Mouse (Mus musculus): Measurements from ENCODE around the gene Pacrg.
A peak's percentile ranks its signal among the peaks of the same experiment; 100 is the strongest.

The Pacrg gene

DNA sequence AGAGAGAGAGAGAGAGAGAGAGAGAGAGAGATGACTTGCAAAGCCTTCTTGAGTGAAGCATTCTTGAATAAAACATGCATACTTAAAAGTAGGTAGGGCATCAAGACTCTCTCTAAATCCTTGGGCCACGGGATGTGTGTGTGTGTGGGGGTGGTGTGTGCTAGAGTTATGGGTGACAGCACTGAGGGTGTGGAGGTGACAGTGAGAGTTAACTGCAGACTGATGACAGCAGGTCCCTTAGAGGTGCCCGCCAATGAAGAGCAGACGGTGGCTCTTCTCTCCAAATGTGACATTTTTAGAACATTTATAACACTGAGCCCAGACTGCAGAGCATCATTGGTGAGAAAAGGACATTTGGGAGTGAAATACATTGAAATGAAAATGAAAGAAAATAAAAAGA is 220.2 kb downstream of the Pacrg start:
- no peak for DNase-seq

DNA sequence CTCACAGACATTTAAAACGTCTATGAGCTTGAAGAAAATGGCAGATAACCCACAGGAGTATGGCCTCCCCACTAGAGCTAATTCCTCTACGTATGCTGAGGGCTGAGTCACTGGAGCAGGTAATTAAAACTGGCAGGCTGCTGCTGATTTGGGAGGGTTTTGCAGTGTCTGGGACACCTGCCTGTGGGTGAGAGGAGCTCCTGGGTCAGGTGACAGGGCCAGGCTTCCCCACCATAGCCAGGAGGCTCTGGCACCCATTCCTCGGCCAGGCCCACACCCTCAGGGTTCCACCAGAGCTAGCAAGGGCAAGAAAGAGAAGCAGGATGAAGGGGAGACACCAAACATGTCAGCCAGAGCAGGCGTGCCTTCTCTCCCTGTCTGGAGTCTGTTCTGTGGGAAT is 222.5 kb downstream of the Pacrg start:
- DNase-seq, result no peak

DNA sequence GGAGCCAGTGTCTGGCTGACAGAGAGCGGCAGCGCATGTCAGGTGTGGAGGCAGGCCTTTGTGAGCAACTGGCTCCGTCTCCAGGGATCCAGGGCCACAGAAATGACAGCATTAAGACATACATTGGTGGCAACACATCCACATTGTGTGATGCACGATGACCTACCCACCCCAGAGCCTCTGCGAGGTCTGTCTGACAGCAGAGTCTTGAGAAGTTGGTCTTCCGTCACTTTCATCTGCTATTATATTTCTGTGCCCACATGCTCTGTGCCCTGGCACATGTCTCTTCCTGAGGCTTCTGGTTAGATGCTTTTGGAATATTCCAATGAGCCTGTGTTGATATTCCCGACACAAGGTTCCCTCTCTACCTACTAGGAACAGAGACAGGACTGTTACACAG is 224.5 kb downstream of the Pacrg start:
- no peak for DNase-seq

DNA sequence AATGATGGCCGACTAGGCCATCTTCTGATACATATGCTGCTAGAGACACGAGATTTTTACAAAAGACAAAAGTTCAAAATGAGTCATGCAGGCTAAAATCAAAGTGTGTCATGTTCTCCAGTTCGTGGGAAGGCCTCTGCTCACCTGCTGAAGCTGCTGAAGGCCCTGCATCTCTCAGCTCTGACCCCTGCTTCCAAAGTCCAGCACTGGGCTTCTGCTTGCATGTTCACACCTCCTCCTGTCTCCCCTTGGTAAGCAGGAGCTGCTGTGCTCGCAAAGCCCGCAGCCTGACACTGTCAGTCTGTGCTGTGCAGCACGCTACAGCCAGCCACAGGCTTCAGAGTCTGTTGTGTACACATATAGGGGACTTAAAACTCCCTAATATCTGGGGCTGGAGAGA is 225.4 kb downstream of the Pacrg start:
- DNase-seq, result peak; percentile 30

DNA sequence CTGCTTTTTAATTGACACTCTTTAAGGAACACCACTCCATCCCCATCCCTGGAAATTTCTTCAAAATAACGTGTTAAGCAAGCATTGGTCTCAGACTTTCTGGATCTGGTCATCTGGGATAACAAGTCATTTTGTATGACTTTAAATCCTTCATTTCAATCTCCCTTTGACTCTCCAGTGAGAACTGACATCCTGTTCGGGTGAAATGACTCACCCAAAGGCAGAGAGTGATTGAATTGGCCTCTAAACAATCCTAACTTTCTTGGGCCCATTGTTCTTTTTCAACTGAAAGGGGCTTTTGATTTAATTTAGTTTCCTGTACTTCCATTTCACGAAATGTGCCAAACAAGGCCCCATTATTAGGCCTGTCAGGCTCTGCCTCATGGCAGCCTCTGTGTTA is 228.5 kb downstream of the Pacrg start:
- no peak for DNase-seq

DNA sequence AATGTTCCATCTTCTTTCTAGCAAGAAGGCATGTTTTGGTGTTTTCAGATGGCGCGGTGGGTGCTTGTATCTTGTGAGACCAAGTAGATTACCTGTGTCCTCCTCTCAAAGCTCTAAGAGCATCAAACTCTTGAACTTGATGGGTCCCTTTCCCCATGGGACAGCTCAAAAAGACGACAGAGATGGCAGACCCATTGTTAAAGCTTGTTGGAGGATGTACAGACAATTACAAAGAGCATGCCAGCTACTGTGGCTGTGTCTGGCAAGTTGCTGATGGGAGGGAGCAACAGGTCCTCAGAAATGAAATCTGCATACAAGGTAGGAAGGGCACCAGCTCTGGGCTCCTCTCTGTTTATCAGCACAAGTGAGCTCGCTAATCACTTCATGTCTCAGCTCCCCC is 232.0 kb downstream of the Pacrg start:
- DNase-seq, result no peak

DNA sequence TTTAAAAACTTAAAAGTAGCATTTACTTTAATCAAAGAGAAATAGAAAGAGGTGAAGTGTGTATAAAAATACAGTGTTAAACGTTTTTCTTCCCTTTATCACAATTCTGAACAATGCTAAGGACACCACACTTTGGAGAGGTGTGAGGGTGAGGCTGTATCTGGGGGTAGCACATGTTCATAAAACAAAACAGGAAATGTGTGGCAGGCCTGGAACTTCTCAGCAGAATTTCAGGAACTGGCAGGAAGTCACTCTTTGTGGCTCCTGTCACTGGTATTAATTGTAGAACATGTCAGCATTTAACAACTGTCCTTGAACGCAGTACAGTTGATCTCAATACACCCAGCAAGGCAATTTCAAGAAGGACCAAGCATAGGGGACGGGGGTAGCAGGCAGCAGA is 234.0 kb downstream of the Pacrg start:
- DNase-seq, result no peak

DNA sequence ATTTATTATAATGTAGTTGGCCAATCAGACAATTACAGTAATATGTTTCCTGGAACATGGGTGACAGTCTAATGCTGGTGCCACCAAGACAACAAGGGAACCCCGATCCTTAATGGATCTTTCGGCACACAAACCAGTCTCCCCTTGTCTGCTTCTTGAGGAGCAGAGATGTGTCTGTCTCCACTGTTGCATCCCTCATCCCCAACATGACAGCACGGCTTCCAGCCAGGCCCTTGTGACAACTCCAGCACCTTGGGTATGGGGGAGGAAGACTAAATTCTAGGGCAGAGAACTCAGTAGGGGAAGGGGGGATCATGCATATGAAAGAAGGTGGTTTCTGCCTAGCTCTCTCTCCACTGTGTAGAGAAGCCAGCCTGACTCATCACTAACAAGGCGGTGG is 242.4 kb downstream of the Pacrg start:
- DNase-seq, result no peak

DNA sequence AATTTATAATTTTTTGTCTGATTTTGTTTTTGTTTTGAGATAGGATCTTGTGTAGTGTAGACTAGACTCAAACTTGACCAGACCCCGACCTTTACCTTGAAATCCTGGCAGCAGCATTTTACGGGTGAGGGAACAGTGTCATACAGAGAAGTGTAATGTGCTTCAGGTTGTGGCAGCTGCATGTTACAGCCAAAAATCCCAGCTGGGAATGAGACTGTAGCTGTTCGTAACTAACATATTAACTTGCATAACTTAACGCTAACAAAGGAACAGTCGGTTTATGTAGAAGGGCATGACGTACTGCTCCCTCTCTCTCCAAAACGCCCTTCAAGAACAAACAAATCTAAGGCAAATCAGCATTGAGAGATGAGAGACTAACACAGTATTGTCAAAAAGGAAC is 250.5 kb downstream of the Pacrg start:
- no peak for DNase-seq

DNA sequence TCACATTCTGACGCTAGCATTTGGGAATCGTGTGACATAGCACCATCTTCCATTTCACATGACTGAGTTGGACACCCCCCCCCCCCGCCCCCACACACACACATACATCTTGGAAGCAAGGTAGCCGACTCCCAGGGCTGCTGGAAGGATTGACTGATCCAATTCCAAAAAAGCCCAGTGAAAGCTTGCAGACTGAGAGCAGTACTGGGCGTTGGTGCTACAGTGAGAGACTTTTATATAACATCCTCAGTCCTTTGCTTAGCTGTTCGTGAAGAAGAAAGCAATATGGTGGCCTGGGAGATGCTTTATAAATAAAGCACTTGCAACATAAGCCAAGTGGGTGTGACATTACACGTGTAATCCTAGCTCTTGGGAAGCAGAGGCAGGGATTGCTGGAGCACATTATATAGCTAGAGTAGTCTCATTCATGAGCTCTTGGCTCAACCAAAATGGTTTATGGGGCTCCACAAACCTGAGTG is 251.2 kb downstream of the Pacrg start:
- DNase-seq, result no peak

DNA sequence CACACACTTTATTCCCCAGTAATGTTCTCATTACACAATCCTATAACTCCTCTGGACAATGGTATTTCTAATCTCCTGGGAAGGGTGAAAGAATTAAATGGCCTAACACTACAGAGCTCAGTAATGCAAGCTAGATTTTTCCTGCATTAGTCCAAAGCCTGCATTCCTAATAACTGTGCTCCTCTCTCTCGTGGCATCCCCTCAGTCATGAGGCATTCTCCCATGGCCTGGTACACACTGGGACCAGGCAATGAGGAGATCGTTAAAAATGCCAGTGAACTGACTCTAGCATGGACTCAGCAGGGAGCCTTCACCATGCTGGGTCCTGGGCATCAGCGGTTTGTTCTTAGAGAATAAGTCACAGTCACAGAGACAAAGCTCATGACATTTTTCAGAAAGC is 256.8 kb downstream of the Pacrg start:
- no peak for DNase-seq

DNA sequence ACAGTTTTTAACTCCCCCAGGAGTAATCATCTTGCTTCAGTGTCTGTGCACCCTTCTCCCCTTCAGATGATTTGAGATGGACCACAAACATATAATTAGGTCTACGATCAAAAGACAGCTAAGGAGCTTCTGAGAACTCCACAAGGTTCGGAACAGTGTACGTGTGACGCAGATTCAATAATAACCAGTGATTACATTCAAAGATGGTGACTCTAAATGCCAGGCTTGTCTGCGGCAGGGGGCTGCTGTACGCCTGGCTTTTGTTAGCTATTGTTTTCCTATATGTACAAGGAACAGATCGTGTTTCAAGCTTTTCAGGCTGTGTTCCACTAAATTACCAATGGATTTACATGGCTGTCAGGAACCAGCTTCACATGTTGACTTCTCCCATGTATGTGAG is 264.8 kb downstream of the Pacrg start:
- DNase-seq, result no peak

DNA sequence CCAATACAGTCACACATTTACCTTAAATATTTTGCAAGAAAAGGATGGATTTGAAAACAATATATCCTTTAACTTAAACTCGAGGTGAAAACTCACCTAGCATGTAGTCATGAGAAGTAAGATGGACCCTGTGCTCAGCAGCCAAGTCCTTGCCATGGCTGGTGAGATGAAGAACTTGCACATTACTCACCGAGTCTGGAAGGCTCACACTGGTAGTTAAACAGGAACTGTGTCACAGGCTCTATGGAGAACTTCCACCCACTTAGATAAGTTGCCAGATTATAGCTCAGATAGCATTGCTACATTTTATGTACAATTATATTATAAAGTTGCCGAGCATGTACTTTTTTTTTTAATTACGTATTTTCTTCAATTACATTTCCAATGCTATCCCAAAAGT is 267.7 kb downstream of the Pacrg start:
- no peak for DNase-seq

DNA sequence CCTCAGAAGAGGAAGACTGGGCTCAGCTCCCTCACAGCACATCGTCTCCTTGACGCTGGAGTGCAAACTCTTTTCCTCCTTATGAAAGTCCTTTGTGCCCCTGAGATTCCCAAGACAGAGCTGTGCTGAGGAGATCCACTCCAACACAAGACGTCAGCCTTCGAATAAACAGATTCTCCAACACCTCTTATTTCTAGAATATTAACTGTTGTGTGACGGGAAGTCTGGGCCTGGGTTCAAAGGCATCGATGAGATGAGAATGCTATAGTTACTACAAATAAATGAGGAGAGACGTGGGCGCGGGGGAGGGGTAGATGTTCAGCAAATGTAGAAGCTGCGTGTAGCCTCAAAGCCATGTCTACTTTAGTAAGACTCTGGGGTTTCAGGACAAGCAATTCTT is 270.8 kb downstream of the Pacrg start:
- no peak for DNase-seq

DNA sequence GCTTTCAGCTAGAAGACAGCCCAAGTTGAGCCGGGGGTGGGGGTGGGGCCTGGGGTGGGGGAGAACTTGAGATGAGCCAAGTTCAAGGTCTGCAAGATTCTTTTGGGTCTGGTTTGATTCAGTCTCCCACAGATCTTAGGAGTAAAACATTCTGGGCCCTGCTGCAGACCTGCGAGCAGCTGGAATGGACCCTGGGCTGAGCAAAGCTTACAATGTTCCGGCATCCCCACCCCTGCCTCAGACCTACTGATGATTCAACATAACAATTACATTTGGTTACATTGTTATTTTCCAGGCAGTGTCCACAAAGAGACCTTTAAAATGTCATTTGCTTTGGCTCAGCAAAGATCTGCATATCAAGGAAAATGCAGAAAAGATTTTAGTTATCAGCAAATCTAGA is 272.7 kb downstream of the Pacrg start:
- no peak for DNase-seq

DNA sequence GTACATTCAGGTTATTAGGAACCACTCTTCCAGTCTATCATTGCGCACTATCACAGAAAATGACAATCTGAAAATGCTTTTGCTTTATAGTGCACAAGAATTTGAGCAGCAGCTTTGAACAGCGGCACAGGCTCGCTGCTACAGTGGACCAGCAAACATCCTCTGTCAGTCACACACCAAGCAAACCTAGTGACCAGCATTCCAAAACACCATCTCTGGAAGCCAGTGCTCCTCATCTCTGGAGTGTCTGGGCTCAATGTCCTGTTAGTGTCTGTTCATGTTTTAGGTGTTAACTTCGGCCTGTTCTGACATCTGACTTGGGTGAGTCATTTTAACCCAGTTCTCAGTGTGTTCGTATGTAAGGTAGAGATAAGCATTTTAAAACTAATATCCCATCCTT is 275.9 kb downstream of the Pacrg start:
- DNase-seq, result no peak

DNA sequence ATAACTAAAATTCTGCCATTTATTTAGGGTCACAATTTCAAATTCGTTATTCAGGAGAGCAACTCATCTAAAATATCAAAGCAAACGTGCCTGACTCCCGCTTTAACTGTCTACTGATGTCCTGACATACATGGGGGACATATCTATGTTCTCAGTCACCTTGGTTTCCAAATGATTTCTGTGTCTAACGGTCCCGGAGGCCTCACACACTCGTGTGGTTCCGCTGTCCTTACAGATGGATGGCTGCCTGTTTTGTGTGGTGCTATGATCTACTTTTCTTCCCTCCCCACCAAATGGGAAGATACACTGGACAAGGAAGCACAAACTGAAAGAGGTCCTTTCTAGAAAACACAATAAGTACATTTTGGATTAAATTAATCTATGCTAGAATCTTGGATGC is 277.2 kb downstream of the Pacrg start:
- DNase-seq, result no peak

DNA sequence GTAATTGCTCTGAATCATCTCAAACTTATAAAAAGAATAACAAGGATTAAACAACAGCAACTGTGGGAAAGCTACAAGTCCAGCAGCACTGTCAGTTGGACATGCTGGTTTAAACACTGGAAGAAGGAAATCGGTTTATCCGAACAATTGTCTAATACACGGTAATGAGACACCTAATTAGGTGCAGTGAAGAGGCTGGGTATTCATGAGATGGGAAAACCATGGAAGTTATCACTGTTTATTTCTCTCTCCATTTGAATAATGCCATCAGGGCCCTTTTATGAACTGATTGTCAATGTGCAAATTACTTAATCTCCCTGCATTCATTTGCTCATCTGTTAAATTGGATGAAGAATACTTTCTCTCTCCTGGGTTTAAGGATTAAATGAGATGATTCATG is 280.1 kb downstream of the Pacrg start:
- no peak for DNase-seq

DNA sequence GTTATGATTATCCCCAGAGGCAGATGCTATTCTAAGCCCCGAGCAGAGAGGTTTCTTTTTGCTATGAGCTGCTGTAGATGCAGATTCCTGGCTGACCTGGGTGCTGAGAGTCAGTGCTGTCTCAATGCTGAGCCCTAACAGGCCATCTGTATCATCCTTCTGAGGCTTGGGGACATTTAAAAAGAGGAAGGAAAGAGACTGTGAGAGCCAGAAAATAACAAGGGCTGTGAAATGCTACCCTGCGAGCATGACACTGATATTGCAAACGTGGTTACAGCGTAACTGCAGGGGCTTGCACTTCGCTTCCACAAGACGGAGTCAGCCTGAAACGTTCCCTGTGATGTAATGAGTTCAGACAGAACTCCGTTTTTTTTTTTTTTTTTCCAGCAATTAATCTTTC is 281.4 kb downstream of the Pacrg start:
- no peak for DNase-seq

DNA sequence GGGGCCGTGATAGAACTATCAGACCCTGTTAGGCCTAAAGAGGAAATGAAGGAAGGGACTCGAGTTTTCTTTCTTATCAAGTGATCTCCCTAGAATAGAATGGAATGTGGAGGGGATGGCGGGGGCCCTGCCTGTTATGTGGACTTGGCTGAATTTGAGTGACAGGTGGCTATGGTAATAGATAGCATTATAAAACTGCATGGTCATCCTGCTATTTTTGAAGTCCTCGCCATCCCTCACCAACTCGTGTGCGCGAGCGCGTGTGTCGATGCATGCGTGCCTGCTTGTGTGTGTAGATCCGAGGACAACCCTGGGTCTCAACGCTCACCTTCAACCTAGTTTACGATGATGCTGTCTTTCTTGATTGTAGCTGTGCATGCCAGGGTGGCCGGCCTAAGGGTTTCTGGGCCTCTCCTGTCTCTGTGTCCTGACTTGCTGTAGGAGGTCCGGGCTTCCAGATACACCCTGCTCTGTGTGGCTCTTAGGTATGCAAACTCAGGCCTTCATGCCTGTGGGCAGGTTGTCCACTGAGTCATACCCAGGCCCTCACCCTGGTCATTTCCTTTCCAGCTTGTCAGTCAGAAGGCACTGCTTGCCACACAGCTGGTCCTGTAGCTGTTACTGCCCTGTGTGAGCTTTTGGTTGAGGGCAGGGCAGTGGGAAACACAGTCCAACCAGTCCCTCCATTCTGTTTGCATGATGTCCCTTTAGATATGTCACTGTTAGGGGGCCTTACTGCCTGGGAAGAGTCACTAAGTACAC is 287.6 kb downstream of the Pacrg start:
- DNase-seq, result no peak

DNA sequence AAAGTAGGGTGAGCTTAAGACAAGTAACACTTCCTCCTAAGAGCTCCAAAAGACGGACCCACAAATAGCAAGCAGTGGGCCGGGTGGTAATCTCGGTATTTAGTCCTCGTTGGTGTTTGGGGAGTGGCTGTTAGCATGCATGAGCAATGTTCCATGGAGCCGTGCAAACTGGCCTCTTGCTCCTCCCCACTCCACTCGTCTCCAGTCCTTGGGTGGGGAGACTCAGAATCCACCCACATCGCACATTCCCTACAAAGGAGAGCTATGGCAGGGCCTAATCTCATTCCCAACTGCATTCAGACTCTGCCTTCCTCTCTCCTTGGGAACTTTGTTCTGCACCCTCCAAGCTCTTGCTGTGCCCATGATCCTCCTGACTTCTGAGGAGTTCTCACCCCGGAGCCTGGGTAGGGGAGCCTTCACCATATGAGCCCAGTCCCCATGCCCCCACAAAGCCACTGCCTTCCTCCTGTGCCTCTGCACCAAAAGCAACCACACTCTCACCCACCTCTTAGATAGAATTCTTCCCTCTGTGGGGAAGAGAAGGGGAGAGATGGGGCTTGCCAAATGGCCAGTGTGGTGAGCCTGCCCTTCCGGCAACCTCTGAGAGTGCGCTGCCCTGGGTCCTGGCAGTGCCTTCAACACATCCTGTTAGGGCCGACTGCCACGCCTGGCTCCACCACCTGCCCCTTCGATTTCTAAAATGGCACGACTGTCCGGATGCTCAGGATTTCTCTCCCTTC is 289.2 kb downstream of the Pacrg start:
- DNase-seq, result no peak

DNA sequence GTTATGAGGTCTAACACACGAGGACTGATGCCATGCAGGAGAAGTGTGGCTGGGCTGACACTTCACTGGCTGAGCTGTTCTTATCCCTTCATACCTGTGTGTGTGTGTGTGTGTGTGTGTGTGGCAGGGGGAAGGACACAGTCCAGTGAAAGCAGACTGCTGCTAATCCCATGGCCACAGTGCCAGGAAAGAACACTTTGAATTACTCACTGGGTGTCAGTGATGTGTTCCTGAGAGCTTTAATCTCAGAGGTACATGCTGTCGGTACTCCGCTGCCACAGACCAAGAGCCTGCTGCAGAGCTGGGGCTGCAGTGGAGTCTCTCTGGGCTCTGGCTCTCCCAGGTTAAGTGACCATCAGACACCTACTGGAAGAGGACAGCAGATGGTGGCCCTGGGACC is 290.3 kb downstream of the Pacrg start:
- DNase-seq, result no peak

DNA sequence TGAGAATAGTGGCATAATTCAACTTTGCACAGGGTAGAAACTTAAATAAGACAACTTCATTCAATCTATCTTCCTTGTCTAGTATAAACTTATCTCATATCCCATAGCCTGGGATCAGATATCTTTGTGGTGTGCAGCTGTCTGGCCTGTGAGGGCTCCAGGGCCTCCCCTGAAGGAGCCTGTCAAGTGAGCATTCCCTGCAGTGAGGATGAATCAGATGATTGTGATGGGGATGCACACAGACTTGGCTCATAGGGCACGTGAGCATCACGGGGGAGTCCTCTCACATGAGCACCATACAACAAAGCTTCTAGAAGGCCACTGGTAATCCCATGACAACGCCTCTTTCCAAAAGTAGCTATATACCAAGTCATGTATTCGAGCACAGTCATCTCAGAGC is 291.1 kb downstream of the Pacrg start:
- no peak for DNase-seq

DNA sequence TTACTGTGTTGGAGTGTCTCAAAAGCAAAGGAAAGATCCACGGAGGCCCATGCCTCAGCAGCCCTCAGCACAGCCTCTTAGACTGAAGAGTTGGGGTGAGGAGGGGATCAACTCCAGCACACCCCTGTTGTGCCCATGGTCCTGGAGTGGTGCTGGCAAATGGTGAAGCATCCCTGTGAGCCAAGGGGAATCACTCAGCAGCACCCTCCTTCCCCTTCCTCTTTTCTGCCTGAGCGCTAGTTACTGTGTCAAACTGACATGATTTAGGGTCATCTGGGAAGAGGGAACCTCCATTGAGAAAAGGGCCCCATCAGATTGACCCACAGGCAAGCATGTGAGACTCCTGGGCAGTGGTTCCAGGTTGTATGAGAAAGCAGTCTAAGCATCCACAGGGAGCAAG is 299.3 kb downstream of the Pacrg start:
- DNase-seq, result no peak

DNA sequence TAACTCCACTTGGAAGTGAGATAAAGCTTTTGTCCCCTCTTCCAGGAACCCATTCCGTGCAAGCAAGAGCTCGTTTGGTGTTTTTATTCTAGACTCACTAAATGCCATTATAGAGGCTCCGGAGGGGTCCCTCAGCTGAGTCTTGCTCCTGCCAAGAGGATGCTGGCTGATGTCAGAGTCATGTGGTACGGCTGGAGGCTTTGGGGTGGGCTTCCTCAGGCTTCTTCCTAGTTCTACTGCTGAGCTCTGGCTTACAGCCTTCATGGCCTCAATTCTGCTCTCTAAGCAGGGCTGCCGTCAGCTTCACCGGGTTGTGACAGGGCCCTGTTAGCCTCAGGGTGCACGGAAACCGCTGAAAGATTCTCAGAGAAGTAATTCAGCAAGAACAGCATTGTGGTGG is 305.9 kb downstream of the Pacrg start:
- DNase-seq, result no peak

All from kidney, adult 11 months (tissue).